Mouse (Mus musculus) midbrain, embryonic 13.5 days (tissue): Measurements from ENCODE around the gene Skint8. TPM values are rescaled to one million over a fixed set of nuclear protein-coding genes. Genes with fewer than 3 reads are reported as not detected.
"Not testable (repeated sequence)": the region's sequence is repeated elsewhere in the genome, so short reads cannot be mapped to it uniquely, and the experiment has no call there.

Experiments
- ATAC-seq: fragments of 200-750 bp; cut with Nextera tagmentation; 2 replicates; pipeline ENCODE4 v1.8.0; 2017; ENCODE audit warnings: mild to moderate bottlenecking, moderate TSS enrichment, moderate library complexity
- H3K27ac ChIP-seq: fragments of 300-500 bp; sonication (generic); 2 replicates; pipeline ENCODE4 v1.5.1; 2015; ENCODE audit warnings: inconsistent platforms, mild to moderate bottlenecking, moderate library complexity
- H3K27me3 ChIP-seq: fragments of 300-500 bp; sonication (generic); 2 replicates; pipeline ENCODE4 v1.6.1; 2015; ENCODE audit warnings: mild to moderate bottlenecking, inconsistent platforms
- H3K36me3 ChIP-seq: fragments of 300-500 bp; sonication (generic); 2 replicates; pipeline ENCODE4 v1.6.1; 2015; ENCODE audit warnings: mild to moderate bottlenecking, inconsistent platforms
- H3K4me1 ChIP-seq: fragments of 300-500 bp; sonication (generic); replicated peaks from 2 replicates; pipeline ENCODE4 v1.6.1; 2015; ENCODE audit warnings: inconsistent platforms
- H3K4me2 ChIP-seq: fragments of 300-500 bp; sonication (generic); replicated peaks from 2 replicates; pipeline ENCODE4 v1.6.1; 2015; ENCODE audit warnings: moderate library complexity, mild to moderate bottlenecking, inconsistent platforms
- H3K4me3 ChIP-seq: fragments of 300-500 bp; sonication (generic); replicated peaks from 2 replicates; pipeline ENCODE4 v1.5.1; 2015; ENCODE audit warnings: mild to moderate bottlenecking, inconsistent platforms
- H3K9ac ChIP-seq: fragments of 300-500 bp; sonication (generic); replicated peaks from 2 replicates; pipeline ENCODE4 v1.6.1; 2015; ENCODE audit warnings: mild to moderate bottlenecking, inconsistent platforms
- H3K9me3 ChIP-seq: fragments of 300-500 bp; sonication (generic); 2 replicates; pipeline ENCODE4 v1.6.1; 2016; ENCODE audit warnings: mild to moderate bottlenecking, inconsistent platforms
- WGBS: fragments of 180-500 bp; shearing (Covaris S2); methylation state at CpG from one replicate; pipeline ENCODE4 v1.1.7; 2015; 5-methylcytosine and 5-hydroxymethylcytosine counted together
- polyA plus RNA-seq: library from polyadenylated mRNA; unstranded; fragments of >200 nt; fragmentation: Nextera tagmentation; extraction: Ambion mirVana; gene quantifications from 2 replicates; pipeline ENCODE4 v1.2.1, GENCODE M21; 2015

Gene Skint8
- polyA plus RNA-seq, 1 experiment from 2014 or later, result not detected

GRCm38 (mm10) chr4:111963241-111963640, 44.0 kb downstream of the Skint8 start:
- H3K4me1 ChIP-seq, H3K36me3 ChIP-seq, H3K27me3 ChIP-seq, H3K4me2 ChIP-seq, H3K9ac ChIP-seq, H3K9me3 ChIP-seq, H3K4me3 ChIP-seq, H3K27ac ChIP-seq, ATAC-seq: not testable (repeated sequence)
- 87% methylated on average over 1 of the region's 1 CpGs for WGBS

GRCm38 (mm10) chr4:111963669-111964068, 44.5 kb downstream of the Skint8 start:
- Histone ChIP-seq H3K27me3 (no peaks in the 10 kb centered on the region), H3K9me3 (no peaks in the 10 kb centered on the region), H3K4me2 (no peak overlapping the region), H3K4me1 (no peaks in the 10 kb centered on the region), H3K9ac (no peak overlapping the region), H3K4me3 (no peak overlapping the region), H3K36me3 (no peaks in the 10 kb centered on the region), H3K27ac (no peak overlapping the region)
- WGBS, result 82% methylated on average over 3 of the region's 3 CpGs
- no peak for ATAC-seq

- 96% methylated on average over 1 of the region's 1 CpGs for WGBS
- no peak for ATAC-seq
- Histone ChIP-seq H3K36me3 (no peaks in the 10 kb centered on the region), H3K27me3 (no peaks in the 10 kb centered on the region), H3K4me1 (no peaks in the 10 kb centered on the region), H3K27ac (no peak within 1 kb of the TSS), H3K9ac (no peak within 1 kb of the TSS), H3K4me3 (no peak within 1 kb of the TSS), H3K9me3 (no peaks in the 10 kb centered on the region), H3K4me2 (no peak within 1 kb of the TSS)
Observed at GRCm38 (mm10) chr4:111972623-111973022, 53.4 kb downstream of the Skint8 start, which contains the start of gene Skint7. Skint7 (plus strand) TSS chr4:111972923.

Other genes with a start within 250 kb of the Skint8 start
- 16.1 and 19.2 TPM in 2 replicates for gene Spata6, start 199.4 kb upstream of the Skint8 start, polyA plus RNA-seq
- gene Slc5a9, start 16.5 kb upstream of the Skint8 start, polyA plus RNA-seq, result not detected in 2 replicates
- not detected in 2 replicates for gene Skint7, start 53.5 kb downstream of the Skint8 start, polyA plus RNA-seq
- gene Skint1, start 86.9 kb downstream of the Skint8 start, polyA plus RNA-seq, result not detected in 2 replicates
- not detected in 2 replicates for gene Skint4, start 152.6 kb downstream of the Skint8 start, polyA plus RNA-seq